Mouse (Mus musculus) liver, adult 2 months (tissue): ENCODE data around the gene Trim59. TPM values are rescaled to one million over a fixed set of nuclear protein-coding genes. Genes with fewer than 3 reads are reported as not detected.
A peak's percentile ranks its signal among the peaks of the same experiment; 100 is the strongest.

Source experiments
- DNase-seq: peaks from one replicate; pipeline ENCODE4 v3.0.0-alpha.2; 2011; ENCODE audit warnings: low read depth, low spot score; ENCODE audit errors: extremely low read depth
- H3K27ac ChIP-seq: fragments of 200-500 bp; replicated peaks from 2 replicates; pipeline ENCODE4 v1.5.1; 2012; ENCODE audit warnings: low read depth, mild to moderate bottlenecking, control low read depth, inconsistent platforms, low read length; ENCODE audit not compliant: insufficient read depth
- H3K27me3 ChIP-seq: fragments of 200-500 bp; 2 replicates; pipeline ENCODE4 v1.6.1; 2012; ENCODE audit warnings: mild to moderate bottlenecking, moderate library complexity, low read length, inconsistent platforms; ENCODE audit not compliant: control insufficient read depth, insufficient read depth
- H3K36me3 ChIP-seq: fragments of 200-500 bp; 2 replicates; pipeline ENCODE4 v1.6.1; 2012; ENCODE audit warnings: low read length, inconsistent platforms; ENCODE audit not compliant: control insufficient read depth, insufficient read depth
- H3K4me1 ChIP-seq: fragments of 200-500 bp; 2 replicates; pipeline ENCODE4 v1.6.1; 2011; ENCODE audit warnings: low read length; ENCODE audit not compliant: control insufficient read depth, insufficient read depth
- H3K4me3 ChIP-seq: fragments of 200-500 bp; 2 replicates; pipeline ENCODE4 v1.5.1; 2011; ENCODE audit warnings: low read depth, mild to moderate bottlenecking, control low read depth, low read length, moderate library complexity; ENCODE audit not compliant: insufficient read depth
- H3K79me2 ChIP-seq: fragments of 200-500 bp; 2 replicates; pipeline ENCODE4 v1.6.1; 2012; ENCODE audit warnings: inconsistent platforms, mild to moderate bottlenecking, low read length, moderate library complexity; ENCODE audit not compliant: control insufficient read depth, insufficient read depth
- H3K9ac ChIP-seq: fragments of 200-500 bp; 2 replicates; pipeline ENCODE4 v1.6.1; 2012; ENCODE audit warnings: low read depth, mild to moderate bottlenecking, control low read depth, inconsistent platforms, low read length
- CTCF ChIP-seq: fragments of 200-500 bp; IDR thresholded peaks from 2 replicates; pipeline ENCODE4 v1.5.1; 2011; ENCODE audit warnings: low read depth, low read length, control low read depth
- POLR2A ChIP-seq: fragments of 200-500 bp; IDR thresholded peaks from 2 replicates; pipeline ENCODE4 v1.6.1; 2011; ENCODE audit warnings: low read length, control low read depth; ENCODE audit not compliant: insufficient read depth; ENCODE audit errors: extremely low read depth
- WGBS: fragments of 180-500 bp; shearing (Covaris S2); methylation state at CpG from one replicate; pipeline ENCODE4 v1.1.7; 2018; 5-methylcytosine and 5-hydroxymethylcytosine counted together
- polyA plus RNA-seq: library from polyadenylated mRNA; depleted of rRNA; stranded (reverse); fragments of >200 nt; gene quantifications from 2 replicates; pipeline ENCODE4 v1.2.3, GENCODE M21; 2012; rRNA removed
- total RNA-seq: library from RNA; depleted of rRNA; stranded (reverse); fragments of >200 nt; gene quantifications from 2 replicates; pipeline ENCODE4 v1.2.3, GENCODE M21; 2014; rRNA removed

Gene Trim59
- total and polyA plus RNA-seq, 2 experiments: 0.04 to 0.28 TPM

GRCm38 (mm10) chr3:69004055-69004436 is 40.5 kb downstream of the Trim59 start:
- Histone ChIP-seq H3K9ac (peak overlapping the region; percentile 68), H3K4me3 (peak overlapping the region; percentile 76), H3K36me3 (no peaks in the 10 kb centered on the region), H3K79me2 (no peaks in the 10 kb centered on the region; the same call in 1 of the 2 replicates), H3K27ac (no peak overlapping the region; the same call in 1 of the 2 replicates), H3K27me3 (no peaks in the 10 kb centered on the region), H3K4me1 (peaks cover 2% of the 10 kb centered on the region; the same call in 1 of the 2 replicates)
- DNase-seq: no peak
- TF ChIP-seq POLR2A (no peak), CTCF (no peak)
- 3% methylated on average over 7 of the region's 7 CpGs for WGBS

GRCm38 (mm10) chr3:69002781-69003180 is 41.8 kb downstream of the Trim59 start:
- 93% methylated on average over 4 of the region's 4 CpGs for WGBS
- Histone ChIP-seq H3K4me3 (no peak overlapping the region), H3K27ac (no peak overlapping the region), H3K36me3 (no peaks in the 10 kb centered on the region), H3K27me3 (no peaks in the 10 kb centered on the region), H3K4me1 (peaks cover 2% of the 10 kb centered on the region; the same call in 1 of the 2 replicates), H3K9ac (no peak overlapping the region), H3K79me2 (peaks cover 2% of the 10 kb centered on the region; the same call in 1 of the 2 replicates)
- no peak for TF ChIP-seq POLR2A
- no peak for TF ChIP-seq CTCF
- DNase-seq: no peak

- Histone ChIP-seq H3K4me1 (no peaks in the 10 kb centered on the region), H3K27me3 (no peaks in the 10 kb centered on the region), H3K79me2 (no peaks in the 10 kb centered on the region), H3K4me3 (no peak overlapping the region), H3K27ac (no peak overlapping the region), H3K9ac (no peak overlapping the region), H3K36me3 (peaks cover 7% of the 10 kb centered on the region; the same call in 1 of the 2 replicates)
- WGBS: 90% methylated on average over 2 of the region's 2 CpGs
- TF ChIP-seq POLR2A (no peak), CTCF (no peak)
- no peak for DNase-seq
Observed at GRCm38 (mm10) chr3:68986550-68986949, 58.0 kb downstream of the Trim59 start.

Other genes with a start within 250 kb of the Trim59 start
- gene 1110032F04Rik, start 175.2 kb downstream of the Trim59 start, total RNA-seq: not detected in 2 replicates
- not detected in 2 replicates for gene 1110032F04Rik, start 175.2 kb downstream of the Trim59 start, polyA plus RNA-seq
- gene Ift80, start 40.2 kb downstream of the Trim59 start, total RNA-seq: 3.3 and 4.1 TPM in 2 replicates
- gene Ift80, start 40.2 kb downstream of the Trim59 start, polyA plus RNA-seq: 0.76 and 0.98 TPM in 2 replicates
- 6.4 and 8.6 TPM in 2 replicates for gene Smc4, start 40.0 kb downstream of the Trim59 start, total RNA-seq
- 1.0 and 1.1 TPM in 2 replicates for gene Smc4, start 40.0 kb downstream of the Trim59 start, polyA plus RNA-seq
- 10.7 TPM in 2 replicates for gene Kpna4, start 82.4 kb upstream of the Trim59 start, total RNA-seq
- gene Kpna4, start 82.4 kb upstream of the Trim59 start, polyA plus RNA-seq: 5.3 and 5.9 TPM in 2 replicates
- 0.09 TPM in 1 of 2 replicates, not detected in the other for gene Arl14, start 177.7 kb upstream of the Trim59 start, total RNA-seq
- not detected in 2 replicates for gene Arl14, start 177.7 kb upstream of the Trim59 start, polyA plus RNA-seq